Mouse (Mus musculus): ENCODE results near the gene Ube4b. TPM values are rescaled to one million over a fixed set of nuclear protein-coding genes. Genes with fewer than 3 reads are reported as not detected.

The Ube4b gene
- polyA plus RNA-seq, 1 experiment from 2014 or later: 40.0 TPM

DNA sequence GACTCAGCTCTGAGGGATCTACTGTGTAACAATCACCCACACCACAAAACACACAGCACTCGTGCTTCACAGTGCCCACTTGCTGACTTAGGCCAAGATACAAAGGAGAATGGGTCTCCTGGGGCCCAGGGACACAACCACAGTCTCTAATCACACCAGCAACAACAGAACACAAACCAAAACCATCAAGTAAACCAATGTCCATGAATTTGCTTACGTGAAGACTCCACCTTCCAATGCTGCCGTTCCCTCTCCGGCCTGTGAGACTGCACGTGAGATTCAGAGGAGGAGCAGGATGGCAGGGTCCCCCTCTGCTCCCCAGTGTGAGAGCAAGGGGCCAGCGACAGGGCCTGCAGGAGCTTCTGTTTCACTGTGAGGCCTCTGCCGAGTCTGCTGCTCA is 93.8 kb downstream of the Ube4b start:
- Histone ChIP-seq H3K4me2 (no peak overlapping the region), H3K36me3 (ENCODE audit: insufficient read depth) (peaks cover 93% of the 10 kb centered on the region), H3K9me3 (ENCODE audit: low read depth, low read length) (no peaks in the 10 kb centered on the region), H3K4me3 (ENCODE audit: low read depth, low read length) (no peak overlapping the region), H3K27ac (ENCODE audit: low read depth) (no peak overlapping the region), H3K27me3 (ENCODE audit: insufficient read depth, low read length) (no peaks in the 10 kb centered on the region), H3K9ac (no peak overlapping the region), H3K4me1 (ENCODE audit: insufficient read depth) (no peaks in the 10 kb centered on the region)
- DNase-seq (no peak), ATAC-seq (ENCODE audit: insufficient read depth) (no peak)
- TF ChIP-seq CTCF (IDR thresholded peaks at IDR 0.05; ENCODE audit: low read depth): no peak
- 90% methylated on average over 7 of the region's 7 CpGs for WGBS

DNA sequence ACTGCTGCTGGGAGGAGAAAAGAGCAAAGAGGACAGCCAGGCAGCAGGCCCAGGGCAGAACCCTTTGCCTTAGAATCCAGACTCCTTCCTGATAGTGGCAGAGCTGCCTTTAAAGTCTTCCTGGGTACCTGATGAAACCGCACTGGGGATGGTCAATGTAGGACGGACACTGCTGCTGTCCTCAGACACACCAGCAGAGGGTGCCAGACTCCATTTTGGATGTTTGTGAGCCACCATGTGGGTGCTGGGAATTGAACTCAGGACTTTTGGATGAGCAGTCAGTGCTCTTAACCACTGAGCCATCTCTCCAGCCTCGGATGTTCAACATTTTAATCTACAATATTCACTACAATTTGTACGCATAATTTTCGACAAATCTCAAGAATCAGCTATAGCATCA is 96.1 kb downstream of the Ube4b start:
- no peak for ATAC-seq (ENCODE audit: insufficient read depth)
- peak; percentile 28; the same call in 1 of the 2 replicates for TF ChIP-seq CTCF (IDR thresholded peaks at IDR 0.05; ENCODE audit: low read depth)

DNA sequence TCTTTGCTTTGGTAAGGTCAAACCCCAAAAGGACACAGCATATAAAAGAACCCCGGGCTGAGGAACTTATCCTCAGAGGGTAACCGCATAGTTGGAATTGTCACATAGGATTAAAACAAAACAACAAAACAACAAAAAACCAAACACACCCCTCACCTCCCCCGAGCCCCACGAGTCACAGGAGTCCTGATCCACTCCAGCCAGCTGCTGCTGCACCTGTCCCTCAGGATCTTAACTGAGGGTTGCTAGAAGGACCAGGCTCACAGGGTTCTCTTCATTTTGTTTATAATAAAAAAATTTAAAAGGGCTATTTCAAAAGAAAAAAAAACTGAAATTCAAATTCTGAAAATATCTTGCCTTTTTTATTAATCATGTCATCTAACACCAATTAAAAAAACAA is 97.8 kb downstream of the Ube4b start:
- ATAC-seq (ENCODE audit: insufficient read depth): no peak
- DNase-seq: no peak
- Histone ChIP-seq H3K9ac (no peak overlapping the region), H3K36me3 (ENCODE audit: insufficient read depth) (peaks cover 61% of the 10 kb centered on the region), H3K27me3 (ENCODE audit: insufficient read depth, low read length) (no peaks in the 10 kb centered on the region), H3K4me3 (ENCODE audit: low read depth, low read length) (no peak overlapping the region), H3K4me2 (no peak overlapping the region), H3K27ac (ENCODE audit: low read depth) (no peak overlapping the region), H3K4me1 (ENCODE audit: insufficient read depth) (no peaks in the 10 kb centered on the region), H3K9me3 (ENCODE audit: low read depth, low read length) (no peaks in the 10 kb centered on the region)
- no peak for TF ChIP-seq CTCF (IDR thresholded peaks at IDR 0.05; ENCODE audit: low read depth)
- 85% methylated on average over 4 of the region's 4 CpGs for WGBS

More for the DNA sequence above, 96.1 kb downstream of the Ube4b start:
- H3K9ac ChIP-seq: no peak overlapping the region
- H3K9me3 ChIP-seq (ENCODE audit: low read depth, low read length): no peaks in the 10 kb centered on the region
- DNase-seq: no peak
- peaks cover 78% of the 10 kb centered on the region for H3K36me3 ChIP-seq (ENCODE audit: insufficient read depth)
- no peaks in the 10 kb centered on the region for H3K4me1 ChIP-seq (ENCODE audit: insufficient read depth)
- WGBS: 89% methylated on average over 5 of the region's 5 CpGs
- H3K27ac ChIP-seq (ENCODE audit: low read depth): no peak overlapping the region
- no peaks in the 10 kb centered on the region for H3K27me3 ChIP-seq (ENCODE audit: insufficient read depth, low read length)
- H3K4me2 ChIP-seq: no peak overlapping the region
- H3K4me3 ChIP-seq (ENCODE audit: low read depth, low read length): no peak overlapping the region

DNA sequence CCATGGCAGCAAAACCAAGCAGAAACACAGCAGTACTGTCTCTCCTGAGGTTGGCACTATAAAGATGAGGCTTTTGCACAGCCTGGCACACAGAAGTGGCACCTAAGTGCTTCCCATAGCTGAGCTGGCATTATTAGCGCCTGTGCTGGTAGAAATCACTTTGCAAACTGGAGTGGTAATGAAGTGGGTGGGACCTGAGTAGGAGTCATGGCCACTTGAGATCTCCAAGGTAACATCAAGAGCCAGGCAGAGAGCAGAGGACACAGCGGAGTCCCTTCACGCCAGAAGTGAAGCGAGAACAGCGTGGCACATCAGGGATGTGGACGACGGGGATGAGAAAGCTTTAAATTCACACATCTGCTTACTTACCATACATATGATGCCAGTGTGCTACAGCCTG is 99.3 kb downstream of the Ube4b start:
- peaks cover 46% of the 10 kb centered on the region for H3K36me3 ChIP-seq (ENCODE audit: insufficient read depth)

DNA sequence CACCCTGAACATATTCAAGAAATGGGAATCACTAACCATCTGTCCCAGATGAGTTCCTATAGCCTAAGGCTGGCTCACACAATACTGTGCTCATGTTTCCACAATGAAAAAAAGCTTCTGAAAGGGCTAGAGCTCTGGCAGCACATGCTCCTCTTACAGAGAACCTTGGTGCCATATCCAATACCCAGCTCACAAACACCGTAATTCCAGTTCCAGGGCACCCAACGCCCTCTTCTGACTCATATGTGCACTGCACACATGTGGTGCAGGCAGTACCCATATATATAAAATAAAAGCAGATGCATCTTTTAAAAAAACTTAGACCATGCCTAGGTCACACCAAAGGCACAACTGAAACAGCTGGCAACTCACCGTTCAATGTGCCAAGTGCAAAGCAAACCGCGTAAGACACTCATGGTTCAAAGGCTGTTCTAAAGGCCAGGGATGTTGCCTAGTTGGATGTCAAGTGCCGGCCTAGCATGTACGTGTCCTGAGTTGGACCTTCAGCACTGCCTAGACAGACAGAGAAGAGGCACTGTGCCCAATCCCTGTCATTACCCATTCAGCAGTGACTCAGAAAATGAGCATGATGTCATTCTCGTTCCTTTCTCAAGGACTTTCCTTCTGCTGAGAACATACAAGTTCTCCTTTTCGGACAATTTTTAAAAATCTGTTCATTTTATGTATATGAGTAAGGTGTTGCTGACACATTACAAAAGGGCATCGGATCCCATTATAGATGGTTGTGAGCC is 101.0 kb downstream of the Ube4b start:
- H3K4me2 ChIP-seq: no peak overlapping the region
- H3K4me1 ChIP-seq (ENCODE audit: insufficient read depth): no peaks in the 10 kb centered on the region
- H3K27ac ChIP-seq (ENCODE audit: low read depth): no peak overlapping the region
- WGBS: 81% methylated on average over 10 of the region's 10 CpGs
- H3K9me3 ChIP-seq (ENCODE audit: low read depth, low read length): no peaks in the 10 kb centered on the region
- no peak for TF ChIP-seq CTCF (IDR thresholded peaks at IDR 0.05; ENCODE audit: low read depth)
- no peak for DNase-seq
- H3K4me3 ChIP-seq (ENCODE audit: low read depth, low read length): no peak overlapping the region
- H3K36me3 ChIP-seq (ENCODE audit: insufficient read depth): peaks cover 31% of the 10 kb centered on the region
- no peak for ATAC-seq (ENCODE audit: insufficient read depth)
- no peak overlapping the region for H3K9ac ChIP-seq
- no peaks in the 10 kb centered on the region for H3K27me3 ChIP-seq (ENCODE audit: insufficient read depth, low read length)

More for the DNA sequence above, 99.3 kb downstream of the Ube4b start:
- no peak for TF ChIP-seq CTCF (IDR thresholded peaks at IDR 0.05; ENCODE audit: low read depth)
- H3K9ac ChIP-seq: no peak overlapping the region
- H3K9me3 ChIP-seq (ENCODE audit: low read depth, low read length): no peaks in the 10 kb centered on the region
- no peaks in the 10 kb centered on the region for H3K27me3 ChIP-seq (ENCODE audit: insufficient read depth, low read length)
- no peak overlapping the region for H3K4me3 ChIP-seq (ENCODE audit: low read depth, low read length)
- H3K4me2 ChIP-seq: no peak overlapping the region
- no peak overlapping the region for H3K27ac ChIP-seq (ENCODE audit: low read depth)
- peak; percentile 47; the same call in 1 of the 2 replicates for ATAC-seq (ENCODE audit: insufficient read depth)
- no peaks in the 10 kb centered on the region for H3K4me1 ChIP-seq (ENCODE audit: insufficient read depth)
- WGBS: 78% methylated on average over 7 of the region's 7 CpGs
- peak; percentile 51 for DNase-seq

DNA sequence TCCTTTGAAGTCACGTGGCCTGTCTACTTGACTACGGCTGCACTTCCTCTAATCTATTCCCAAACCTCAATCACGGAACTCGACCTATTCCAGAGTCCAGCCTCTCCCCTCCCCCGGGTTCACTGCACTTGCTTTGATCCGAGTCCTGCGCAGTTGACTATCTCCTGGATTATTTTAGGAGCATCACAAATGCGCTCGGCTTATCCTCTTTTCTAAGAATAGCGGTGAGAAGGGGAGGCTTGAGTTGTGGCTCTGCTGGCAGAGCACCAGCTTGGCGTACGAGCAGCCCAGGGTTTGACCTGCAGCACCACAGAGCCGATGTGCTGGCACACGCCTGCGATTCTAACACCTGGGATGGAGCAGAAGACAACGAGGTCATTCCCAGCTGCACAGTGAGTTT is 102.8 kb downstream of the Ube4b start:
- H3K4me2 ChIP-seq: no peak overlapping the region
- no peak overlapping the region for H3K4me3 ChIP-seq (ENCODE audit: low read depth, low read length)
- whole genome bisulfite sequencing: 66% methylated on average over 16 of the region's 16 CpGs
- DNase-seq: no peak
- H3K27me3 ChIP-seq (ENCODE audit: insufficient read depth, low read length): no peaks in the 10 kb centered on the region
- no peak overlapping the region for H3K27ac ChIP-seq (ENCODE audit: low read depth)
- ATAC-seq (ENCODE audit: insufficient read depth): no peak
- no peaks in the 10 kb centered on the region for H3K9me3 ChIP-seq (ENCODE audit: low read depth, low read length)
- H3K9ac ChIP-seq: no peak overlapping the region
- H3K4me1 ChIP-seq (ENCODE audit: insufficient read depth): no peaks in the 10 kb centered on the region
- no peak for TF ChIP-seq CTCF (IDR thresholded peaks at IDR 0.05; ENCODE audit: low read depth)
- peaks cover 14% of the 10 kb centered on the region for H3K36me3 ChIP-seq (ENCODE audit: insufficient read depth)

DNA sequence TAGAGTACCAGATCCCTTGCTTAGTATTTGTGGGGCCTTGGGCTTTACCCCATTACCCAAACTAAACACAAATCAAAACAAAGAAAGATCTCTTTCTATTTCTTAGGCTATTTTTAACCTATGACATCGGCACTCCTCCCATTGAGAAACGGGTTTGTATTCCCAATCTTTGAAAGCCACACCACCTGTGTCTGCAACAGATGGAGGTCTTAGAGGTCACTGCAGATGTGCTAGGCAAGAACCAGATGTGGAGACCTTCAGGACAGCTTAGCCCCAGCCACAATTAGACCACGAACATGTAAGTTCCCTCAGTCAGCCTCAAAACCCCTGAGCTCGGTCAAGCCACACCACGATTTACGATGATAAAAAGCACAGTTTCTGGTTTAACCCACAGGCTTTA is 103.8 kb downstream of the Ube4b start:
- Histone ChIP-seq H3K4me2 (no peak overlapping the region), H3K9me3 (ENCODE audit: low read depth, low read length) (no peaks in the 10 kb centered on the region), H3K27ac (ENCODE audit: low read depth) (no peak overlapping the region), H3K27me3 (ENCODE audit: insufficient read depth, low read length) (no peaks in the 10 kb centered on the region), H3K9ac (no peak overlapping the region), H3K36me3 (ENCODE audit: insufficient read depth) (peaks cover 8% of the 10 kb centered on the region), H3K4me1 (ENCODE audit: insufficient read depth) (no peaks in the 10 kb centered on the region), H3K4me3 (ENCODE audit: low read depth, low read length) (no peak overlapping the region)
- no peak for ATAC-seq (ENCODE audit: insufficient read depth)
- TF ChIP-seq CTCF (IDR thresholded peaks at IDR 0.05; ENCODE audit: low read depth): no peak
- no peak for DNase-seq
- WGBS: 74% methylated on average over 6 of the region's 6 CpGs

Measured in lung, embryonic 14.5 days (tissue).